Mouse (Mus musculus) ES-E14 (cell line): ENCODE measurements around the gene Madd. TPM values are rescaled to one million over a fixed set of nuclear protein-coding genes. Genes with fewer than 3 reads are reported as not detected.

Experiments
- DNase-seq: peaks from one replicate; pipeline ENCODE4 v3.0.0-alpha.2; 2013; ENCODE audit warnings: low read depth, low spot score
- H3K27ac ChIP-seq: 2 replicates; pipeline ENCODE4 v1.5.1; 2012; ENCODE audit warnings: low read depth, mild to moderate bottlenecking, low read length, moderate library complexity, mixed read lengths; ENCODE audit not compliant: poor library complexity, insufficient read depth, severe bottlenecking
- H3K36me3 ChIP-seq: 2 replicates; pipeline ENCODE4 v1.6.1; 2012; ENCODE audit warnings: mild to moderate bottlenecking, low read length, moderate library complexity, mixed read lengths; ENCODE audit not compliant: control insufficient read depth, poor library complexity, insufficient read depth, severe bottlenecking
- H3K4me1 ChIP-seq, 2 experiments: fragments of 150-350 bp in 1 of 2; sonication (generic) in 1 of 2; 2 replicates each; pipeline ENCODE4 v1.6.1; 2012; ENCODE audit warnings: low read length in 2 of 2, mild to moderate bottlenecking in 1 of 2, mixed read lengths in 1 of 2; ENCODE audit not compliant: control insufficient read depth in 2 of 2, insufficient read depth in 2 of 2, poor library complexity in 1 of 2
- H3K4me3 ChIP-seq, 2 experiments: fragments of 150-350 bp in 1 of 2; sonication (generic) in 1 of 2; 2 replicates each; pipeline ENCODE4 v1.5.1; 2012; ENCODE audit warnings: low read length in 2 of 2, low read depth in 1 of 2, mild to moderate bottlenecking in 1 of 2, mixed read lengths in 1 of 2; ENCODE audit not compliant: insufficient read depth in 1 of 2, poor library complexity in 1 of 2, severe bottlenecking in 1 of 2
- H3K9ac ChIP-seq: 2 replicates; pipeline ENCODE4 v1.6.1; 2012; ENCODE audit warnings: low read depth, mild to moderate bottlenecking, low read length, mixed read lengths; ENCODE audit not compliant: poor library complexity, insufficient read depth, severe bottlenecking
- H3K9me3 ChIP-seq: fragments of 150-350 bp; sonication (generic); 2 replicates; pipeline ENCODE4 v1.6.1; 2012; ENCODE audit warnings: low read depth, mild to moderate bottlenecking, low read length; ENCODE audit not compliant: control insufficient read depth, insufficient read depth
- CHD2 ChIP-seq: IDR thresholded peaks from 2 replicates; pipeline ENCODE4 v1.6.1; 2014; ENCODE audit warnings: mild to moderate bottlenecking, low read depth, low read length, inconsistent platforms
- HCFC1 ChIP-seq: IDR thresholded peaks from 2 replicates; pipeline ENCODE4 v1.6.1; 2012; ENCODE audit warnings: low read length, inconsistent platforms, borderline replicate concordance; ENCODE audit not compliant: insufficient read depth
- MAFK ChIP-seq: IDR thresholded peaks from 2 replicates; pipeline ENCODE4 v1.6.1; 2014; ENCODE audit warnings: mild to moderate bottlenecking, low read depth, low read length, inconsistent platforms; ENCODE audit not compliant: insufficient read depth
- ZC3H11A ChIP-seq: IDR thresholded peaks from 2 replicates; pipeline ENCODE4 v1.6.1; 2012; ENCODE audit warnings: low read depth, mild to moderate bottlenecking, inconsistent platforms, low read length, borderline replicate concordance
- ZNF384 ChIP-seq: IDR thresholded peaks from 2 replicates; pipeline ENCODE4 v1.6.1; 2012; ENCODE audit warnings: low read depth, low read length, inconsistent platforms
- in situ Hi-C, 2 experiments: fragments of 600-800 bp; cut with MboI; formaldehyde crosslinking; loops; one replicate each; pipeline ENCODE4 v1.15.1; 2025; ENCODE audit warnings: low sequenced_read_pairs in 2 of 2, inconsistent platforms in 1 of 2; ENCODE audit not compliant: unreplicated experiment in 2 of 2
- total RNA-seq: library from RNA; depleted of rRNA; stranded (reverse); fragments of 300-350 nt; gene quantifications from 2 replicates; pipeline ENCODE4 v1.2.3, GENCODE M21; 2012

The Madd gene
- total RNA-seq, 1 experiment = 6.7 TPM

- no peak overlapping the region for H3K4me3 ChIP-seq
- H3K9me3 ChIP-seq = no peaks in the 10 kb centered on the region
- no peak for TF ChIP-seq ZNF384
- TF ChIP-seq MAFK = no peak
- TF ChIP-seq CHD2 = no peak
- TF ChIP-seq ZC3H11A = no peak
- no peak for TF ChIP-seq HCFC1
- no peak overlapping the region for H3K9ac ChIP-seq
- no peak for DNase-seq
- no peak overlapping the region for H3K27ac ChIP-seq
- H3K4me1 ChIP-seq = no peaks in the 10 kb centered on the region
- in situ Hi-C loops = no loop called here
- H3K36me3 ChIP-seq = no peaks in the 10 kb centered on the region
Measured at GRCm38 (mm10) chr2:91148101-91148500, 35.5 kb downstream of the Madd start.

GRCm38 (mm10) chr2:91143401-91143800 lies 40.2 kb downstream of the Madd start:
- Histone ChIP-seq H3K36me3 (no peaks in the 10 kb centered on the region), H3K9ac (no peak overlapping the region), H3K4me3 (no peak overlapping the region), H3K4me1 (peaks cover 0 to 14% of the 10 kb centered on the region in 2 experiments; a peak in 2 of 4 replicates), H3K27ac (no peak overlapping the region), H3K9me3 (no peaks in the 10 kb centered on the region)
- in situ Hi-C loops = no loop called here
- TF ChIP-seq CHD2 = no peak
- TF ChIP-seq HCFC1 = no peak
- no peak for TF ChIP-seq ZC3H11A
- no peak for TF ChIP-seq ZNF384
- no peak for TF ChIP-seq MAFK
- no peak for DNase-seq

GRCm38 (mm10) chr2:91142920-91143319 lies 40.7 kb downstream of the Madd start:
- H3K27ac ChIP-seq = no peak overlapping the region
- H3K9ac ChIP-seq = no peak overlapping the region
- no peak for DNase-seq
- TF ChIP-seq ZC3H11A = no peak
- TF ChIP-seq MAFK = no peak
- no peak; the same call in 1 of the 2 replicates for TF ChIP-seq ZNF384
- no peak for TF ChIP-seq CHD2
- TF ChIP-seq HCFC1 = no peak
- 0 out of 4 replicates have a peak overlapping the region, but pooled peaks of 1 of the 2 experiments have one; percentile 20 for H3K4me3 ChIP-seq
- H3K9me3 ChIP-seq = no peaks in the 10 kb centered on the region
- no peaks in the 10 kb centered on the region for H3K36me3 ChIP-seq
- peaks cover 0 to 14% of the 10 kb centered on the region in 2 experiments; a peak in 2 of 4 replicates for H3K4me1 ChIP-seq
- in situ Hi-C loops = no loop called here

- in situ Hi-C loops = no loop called here
- Histone ChIP-seq H3K9me3 (no peaks in the 10 kb centered on the region), H3K4me1 (peaks cover 0 to 14% of the 10 kb centered on the region in 2 experiments; a peak in 2 of 4 replicates), H3K4me3 (no peak overlapping the region), H3K36me3 (no peaks in the 10 kb centered on the region), H3K27ac (no peak overlapping the region), H3K9ac (no peak overlapping the region; the same call in 1 of the 2 replicates)
- DNase-seq = peak; percentile 38
- TF ChIP-seq ZC3H11A (no peak), ZNF384 (no peak), CHD2 (no peak), MAFK (no peak)
Measured at GRCm38 (mm10) chr2:91139764-91140163, 43.9 kb downstream of the Madd start.

GRCm38 (mm10) chr2:91139311-91139710 lies 44.3 kb downstream of the Madd start:
- H3K36me3 ChIP-seq = no peaks in the 10 kb centered on the region
- no peak for DNase-seq
- H3K9me3 ChIP-seq = no peaks in the 10 kb centered on the region
- H3K4me1 ChIP-seq = peaks cover 0 to 14% of the 10 kb centered on the region in 2 experiments; a peak in 2 of 4 replicates
- TF ChIP-seq CHD2 = no peak
- TF ChIP-seq HCFC1 = no peak
- no peak for TF ChIP-seq MAFK
- no peak for TF ChIP-seq ZNF384
- TF ChIP-seq ZC3H11A = no peak
- H3K4me3 ChIP-seq = no peak overlapping the region
- in situ Hi-C loops = no loop called here
- H3K27ac ChIP-seq = no peak overlapping the region
- no peak overlapping the region for H3K9ac ChIP-seq
